Mouse (Mus musculus) liver, embryonic 14.5 days (tissue): ENCODE measurements around the gene Nodal. TPM values are rescaled to one million over a fixed set of nuclear protein-coding genes. Genes with fewer than 3 reads are reported as not detected.

Source experiments
- ATAC-seq: fragments of 200-750 bp; cut with Nextera tagmentation; 2 replicates; pipeline ENCODE4 v1.8.0; 2017; ENCODE audit warnings: moderate number of reproducible peaks, mild to moderate bottlenecking, moderate library complexity; ENCODE audit not compliant: insufficient read depth
- DNase-seq, 3 experiments: peaks; one replicate each; pipeline ENCODE4 v3.0.0-alpha.2; 2012 to 2013; ENCODE audit warnings: low read depth in 3 of 3, low spot score in 3 of 3
- H3K27ac ChIP-seq: fragments of 300-500 bp; sonication (generic); 2 replicates; pipeline ENCODE4 v1.5.1; 2014; ENCODE audit warnings: moderate library complexity, mild to moderate bottlenecking, control low read depth, inconsistent platforms
- H3K27me3 ChIP-seq: fragments of 300-500 bp; sonication (generic); 2 replicates; pipeline ENCODE4 v1.6.1; 2014; ENCODE audit warnings: mild to moderate bottlenecking, low read length, moderate library complexity; ENCODE audit not compliant: control insufficient read depth, insufficient read depth
- H3K36me3 ChIP-seq: fragments of 300-500 bp; sonication (generic); replicated peaks from 2 replicates; pipeline ENCODE4 v1.6.1; 2014; ENCODE audit warnings: low read depth; ENCODE audit not compliant: control insufficient read depth, insufficient read depth
- H3K4me1 ChIP-seq, 2 experiments: fragments of 200-500 bp in 1 of 2; fragments of 300-500 bp in 1 of 2; sonication (generic) in 1 of 2; replicated peaks; 2 replicates each; pipeline ENCODE4 v1.6.1; 2012 to 2014; ENCODE audit warnings: antibody characterized with exemption in 1 of 2, inconsistent platforms in 1 of 2, low read length in 1 of 2; ENCODE audit not compliant: control insufficient read depth in 2 of 2, insufficient read depth in 2 of 2
- H3K4me2 ChIP-seq: fragments of 300-500 bp; sonication (generic); 2 replicates; pipeline ENCODE4 v1.6.1; 2014; ENCODE audit warnings: low read depth, mild to moderate bottlenecking, control low read depth, moderate library complexity
- H3K4me3 ChIP-seq, 2 experiments: fragments of 200-500 bp in 1 of 2; fragments of 300-500 bp in 1 of 2; sonication (generic) in 1 of 2; 2 replicates each; pipeline ENCODE4 v1.5.1; 2012 to 2014; ENCODE audit warnings: low read depth in 2 of 2, low read length in 2 of 2, mild to moderate bottlenecking in 2 of 2, control low read depth in 1 of 2, inconsistent platforms in 1 of 2, moderate library complexity in 1 of 2; ENCODE audit not compliant: insufficient read depth in 1 of 2
- H3K9ac ChIP-seq: fragments of 300-500 bp; sonication (generic); replicated peaks from 2 replicates; pipeline ENCODE4 v1.6.1; 2014; ENCODE audit warnings: mild to moderate bottlenecking, control low read depth, moderate library complexity
- H3K9me3 ChIP-seq: fragments of 300-500 bp; sonication (generic); 2 replicates; pipeline ENCODE4 v1.6.1; 2016; ENCODE audit warnings: low read length, mixed read lengths; ENCODE audit not compliant: control insufficient read depth
- CTCF ChIP-seq: IDR thresholded peaks from 2 replicates; pipeline ENCODE4 v1.5.1; 2016; ENCODE audit warnings: antibody characterized with exemption, low read depth, control low read depth
- EP300 ChIP-seq: IDR thresholded peaks from 2 replicates; pipeline ENCODE4 v1.6.1; 2016; ENCODE audit warnings: antibody characterized with exemption, low read depth
- WGBS: fragments of 180-500 bp; shearing (Covaris S2); extraction: QIAGEN DNeasy Blood & Tissue Kit; methylation state at CpG from one replicate; pipeline ENCODE4 v1.1.7; 2014; ENCODE audit not compliant: insufficient replicate concordance; 5-methylcytosine and 5-hydroxymethylcytosine counted together
- polyA plus RNA-seq, 2 experiments: library from polyadenylated mRNA; depleted of rRNA in 1 of 2; stranded (reverse) in 1 of 2; unstranded in 1 of 2; fragments of >200 nt; fragmentation: Nextera tagmentation in 1 of 2; extraction: Ambion mirVana in 1 of 2; gene quantifications; 2 replicates each; pipeline versions ENCODE4 v1.2.1 to v1.2.3; 2012 to 2014

Gene Nodal
- polyA plus RNA-seq, 2 experiments = 0.57 to 0.58 TPM

GRCm38 (mm10) chr10:61473640-61474039 lies 55.9 kb downstream of the Nodal start:
- Histone ChIP-seq H3K9me3 (no peaks in the 10 kb centered on the region), H3K27me3 (no peaks in the 10 kb centered on the region), H3K4me2 (no peak overlapping the region), H3K4me3 (no peak overlapping the region), H3K27ac (no peak overlapping the region), H3K9ac (no peak overlapping the region), H3K4me1 (peaks cover 9 to 11% of the 10 kb centered on the region in 2 experiments), H3K36me3 (no peaks in the 10 kb centered on the region)
- TF ChIP-seq EP300 = no peak
- no peak for TF ChIP-seq CTCF
- DNase-seq (no peak), ATAC-seq (no peak)
- 61% methylated on average over 3 of the region's 3 CpGs for WGBS

- Histone ChIP-seq H3K9me3 (no peaks in the 10 kb centered on the region), H3K9ac (no peak overlapping the region), H3K4me3 (no peak overlapping the region), H3K27me3 (no peaks in the 10 kb centered on the region), H3K27ac (no peak overlapping the region), H3K36me3 (no peaks in the 10 kb centered on the region), H3K4me2 (no peak overlapping the region; the same call in 1 of the 2 replicates), H3K4me1 (peaks cover 9 to 11% of the 10 kb centered on the region in 2 experiments)
- ATAC-seq (no peak), DNase-seq (no peak)
- WGBS = 35% methylated on average over 1 of the region's 1 CpGs
- no peak for TF ChIP-seq CTCF
- no peak for TF ChIP-seq EP300
Observed at GRCm38 (mm10) chr10:61474344-61474743, 56.6 kb downstream of the Nodal start.

Other genes with a start within 250 kb of the Nodal start
- not detected in 2 replicates for gene Tbata, start 246.0 kb upstream of the Nodal start, polyA plus RNA-seq (2012; rRNA removed)
- gene Tbata, start 246.0 kb upstream of the Nodal start, polyA plus RNA-seq (2014; fragmentation: Nextera tagmentation; extraction: Ambion mirVana) = not detected in 2 replicates
- 0.21 and 0.23 TPM in 2 replicates for gene Adamts14, start 144.5 kb upstream of the Nodal start, polyA plus RNA-seq (2012; rRNA removed)
- 0.08 and 0.13 TPM in 2 replicates for gene Adamts14, start 144.5 kb upstream of the Nodal start, polyA plus RNA-seq (2014; fragmentation: Nextera tagmentation; extraction: Ambion mirVana)
- 0.02 TPM in 2 replicates for gene Prf1, start 120.1 kb upstream of the Nodal start, polyA plus RNA-seq (2012; rRNA removed)
- not detected in 2 replicates for gene Prf1, start 120.1 kb upstream of the Nodal start, polyA plus RNA-seq (2014; fragmentation: Nextera tagmentation; extraction: Ambion mirVana)
- 3.5 and 4.4 TPM in 2 replicates for gene Pald1, start 34.4 kb upstream of the Nodal start, polyA plus RNA-seq (2012; rRNA removed)
- 3.8 and 4.0 TPM in 2 replicates for gene Pald1, start 34.4 kb upstream of the Nodal start, polyA plus RNA-seq (2014; fragmentation: Nextera tagmentation; extraction: Ambion mirVana)
- 17.6 and 23.1 TPM in 2 replicates for gene Eif4ebp2, start 34.7 kb downstream of the Nodal start, polyA plus RNA-seq (2012; rRNA removed)
- gene Eif4ebp2, start 34.7 kb downstream of the Nodal start, polyA plus RNA-seq (2014; fragmentation: Nextera tagmentation; extraction: Ambion mirVana) = 24.3 and 25.3 TPM in 2 replicates
- gene Lrrc20, start 57.8 kb downstream of the Nodal start, polyA plus RNA-seq (2012; rRNA removed) = 6.2 and 6.4 TPM in 2 replicates
- 6.1 and 7.7 TPM in 2 replicates for gene Lrrc20, start 57.8 kb downstream of the Nodal start, polyA plus RNA-seq (2014; fragmentation: Nextera tagmentation; extraction: Ambion mirVana)
- 0.01 TPM in 1 of 2 replicates, not detected in the other for gene Npffr1, start 177.5 kb downstream of the Nodal start, polyA plus RNA-seq (2012; rRNA removed)
- not detected in 2 replicates for gene Npffr1, start 177.5 kb downstream of the Nodal start, polyA plus RNA-seq (2014; fragmentation: Nextera tagmentation; extraction: Ambion mirVana)
- 28.2 and 51.8 TPM in 2 replicates for gene Ppa1, start 230.6 kb downstream of the Nodal start, polyA plus RNA-seq (2012; rRNA removed)
- gene Ppa1, start 230.6 kb downstream of the Nodal start, polyA plus RNA-seq (2014; fragmentation: Nextera tagmentation; extraction: Ambion mirVana) = 96.8 and 98.1 TPM in 2 replicates